10 mouse cellular contexts compared by ENCODE assay signal in the genomic region with DNA sequence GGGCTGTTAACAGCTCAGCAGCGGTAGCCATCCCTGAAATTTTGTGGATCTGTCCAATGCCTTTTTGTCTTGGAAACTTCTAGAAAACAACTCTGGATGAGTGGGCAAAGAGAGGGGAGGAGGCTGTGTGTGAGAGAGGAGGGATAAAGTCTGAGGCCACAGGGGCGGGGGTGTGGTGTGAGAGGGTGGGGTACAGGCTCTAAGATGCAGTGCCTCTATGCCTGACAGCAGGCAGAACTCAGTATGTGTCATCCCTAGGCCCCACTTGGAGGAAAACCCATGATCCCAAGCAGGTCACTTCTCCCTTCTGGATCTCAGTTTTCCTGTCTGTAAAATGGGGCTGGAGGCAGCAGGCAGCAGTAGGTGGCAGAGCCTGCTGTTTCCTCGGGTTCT. TPM values are rescaled to one million over a fixed set of nuclear protein-coding genes. Genes with fewer than 3 reads are reported as not detected.
DNase-seq lines count a peak whose midpoint lies in the region; ATAC-seq and TF ChIP-seq lines count a peak whose summit lies in the region.
"Had no signal": no experiment of that assay in that cellular context is flagged by ENCODE, and none has a peak within 500 bp of the region (broad histone marks: within the 10 kb centered on the region; RNA-seq: fewer than 3 reads in every experiment).

No protein-coding gene starts in this region.

- no peak for TF ChIP-seq CTCF in liver, embryonic 14.5 days (IDR thresholded peaks at IDR 0.05; ENCODE audit: low read depth)
- TF ChIP-seq CTCF in stomach, postnatal 0 days (IDR thresholded peaks at IDR 0.05; ENCODE audit: low read depth): no peak

- peak overlapping the region; percentile 18; the same call in 1 of the 2 replicates for H3K9ac ChIP-seq in liver, embryonic 14.5 days (replicated peaks)
- no peak overlapping the region for H3K9ac ChIP-seq in stomach, postnatal 0 days (ENCODE audit: low read length)

- H3K27me3 ChIP-seq in heart, embryonic 10.5 days (ENCODE audit: insufficient read depth, poor library complexity, severe bottlenecking): no peaks in the 10 kb centered on the region
- no peaks in the 10 kb centered on the region; the same call in 1 of the 2 replicates for H3K27me3 ChIP-seq in liver, embryonic 14.5 days (ENCODE audit: control insufficient read depth, insufficient read depth, low read length)
- H3K27me3 ChIP-seq in stomach, postnatal 0 days (ENCODE audit: control insufficient read depth, insufficient read depth, low read length): no peaks in the 10 kb centered on the region

- intact Hi-C loops in heart, postnatal 14 days (cut with DNase I): loop anchor here (5.0 kb wide), 1 partner anchor 46 kb away; no protein-coding TSS in a partner anchor

- ATAC-seq in liver, embryonic 14.5 days (ENCODE audit: insufficient read depth): no peak
- no peak for ATAC-seq in stomach, postnatal 0 days (ENCODE audit: low FRiP score, low TSS enrichment)

- H3K4me1 ChIP-seq in heart, embryonic 10.5 days: peaks cover 93% of the 10 kb centered on the region
- peaks cover 32 to 43% of the 10 kb centered on the region in 2 experiments for H3K4me1 ChIP-seq in liver, embryonic 14.5 days (replicated peaks; ENCODE audit: control insufficient read depth in 2 of 2, insufficient read depth in 2 of 2, low read length in 1 of 2)
- peaks cover 19% of the 10 kb centered on the region for H3K4me1 ChIP-seq in stomach, postnatal 0 days (replicated peaks; ENCODE audit: control insufficient read depth, insufficient read depth)

- 89% methylated on average over 3 of the region's 3 CpGs for WGBS in heart, embryonic 10.5 days
- WGBS in liver, embryonic 14.5 days (ENCODE audit: insufficient replicate concordance): 81% methylated on average over 3 of the region's 3 CpGs
- WGBS in stomach, postnatal 0 days: 74% methylated on average over 3 of the region's 3 CpGs

- peak overlapping the region; percentile 50 for H3K27ac ChIP-seq in heart, embryonic 10.5 days
- no peak overlapping the region for H3K27ac ChIP-seq in liver, embryonic 14.5 days
- H3K27ac ChIP-seq in stomach, postnatal 0 days (replicated peaks): peak overlapping the region; percentile 88

- H3K36me3 ChIP-seq in heart, embryonic 10.5 days: peaks cover 45% of the 10 kb centered on the region
- peaks cover 5% of the 10 kb centered on the region for H3K36me3 ChIP-seq in liver, embryonic 14.5 days (replicated peaks; ENCODE audit: control insufficient read depth, insufficient read depth, low read depth)
- H3K36me3 ChIP-seq in stomach, postnatal 0 days (ENCODE audit: control insufficient read depth, insufficient read depth, low read length): no peaks in the 10 kb centered on the region

- DNase-seq in heart, embryonic 10.5 days (ENCODE audit: low spot score): no peak
- no peak for DNase-seq in heart, postnatal 14 days
- DNase-seq in right cerebral cortex, postnatal 25 days: peak; percentile 6
- DNase-seq in right cerebral cortex, postnatal 4 days: no peak
- no peak for DNase-seq in liver, embryonic 14.5 days (ENCODE audit: low read depth in 3 of 3, low spot score in 3 of 3)
- DNase-seq in stomach, postnatal 0 days (ENCODE audit: low spot score): no peak
- DNase-seq in thymus, postnatal 10 days (ENCODE audit: low spot score in 2 of 2): no peak
- DNase-seq in left cerebral cortex, adult 8-10 months (ENCODE audit: low spot score in 2 of 2): no peak

- no peaks in the 10 kb centered on the region for H3K9me3 ChIP-seq in heart, embryonic 10.5 days
- no peaks in the 10 kb centered on the region for H3K9me3 ChIP-seq in liver, embryonic 14.5 days (ENCODE audit: control insufficient read depth, low read length)
- no peaks in the 10 kb centered on the region for H3K9me3 ChIP-seq in stomach, postnatal 0 days (ENCODE audit: control insufficient read depth, low read length)

- no peak for TF ChIP-seq EP300 in liver, embryonic 14.5 days (IDR thresholded peaks at IDR 0.05; ENCODE audit: low read depth)
- TF ChIP-seq EP300 in stomach, postnatal 0 days (optimal IDR thresholded peaks at IDR 0.05): no peak

- peak overlapping the region; percentile 74 for H3K4me3 ChIP-seq in heart, embryonic 10.5 days
- no peak overlapping the region for H3K4me3 ChIP-seq in liver, embryonic 14.5 days (ENCODE audit: insufficient read depth in 1 of 2, low read depth in 2 of 2, low read length in 2 of 2)
- no peak overlapping the region; the same call in 1 of the 2 replicates for H3K4me3 ChIP-seq in stomach, postnatal 0 days (ENCODE audit: low read depth, low read length)

- H3K4me2 ChIP-seq in liver, embryonic 14.5 days (ENCODE audit: low read depth): peak overlapping the region; percentile 87
- H3K4me2 ChIP-seq in stomach, postnatal 0 days (replicated peaks; ENCODE audit: low read depth): peak overlapping the region; percentile 95; the same call in 1 of the 2 replicates

RNA-seq across cellular contexts. Expression of gene Efhd2, which starts 3.4 kb away (rescaled TPM):
- 139 and 151 TPM in 2 replicates for polyA plus RNA-seq in heart, embryonic 10.5 days (2016; fragmentation: Nextera tagmentation; extraction: Ambion mirVana)
- total RNA-seq in heart, postnatal 14 days (2021): 10 to 100 TPM; 22.1 to 22.6 TPM
- polyA plus RNA-seq in liver, embryonic 14.5 days (2012; rRNA removed): 25.9 and 26.5 TPM in 2 replicates
- 23.4 and 26.2 TPM in 2 replicates for polyA plus RNA-seq in liver, embryonic 14.5 days (2014; fragmentation: Nextera tagmentation; extraction: Ambion mirVana)
- polyA plus RNA-seq in stomach, postnatal 0 days (2015; fragmentation: Nextera tagmentation; extraction: Ambion mirVana): 111 and 121 TPM in 2 replicates
- 100 to 1,000 TPM; 257 to 276 (median 261) TPM for total RNA-seq in left cerebral cortex, adult 8-10 months (2022)

RNA-seq across cellular contexts. Expression of gene Ctrc, which starts 25.2 kb away (rescaled TPM):
- not detected in 2 replicates for polyA plus RNA-seq in heart, embryonic 10.5 days (2016; fragmentation: Nextera tagmentation; extraction: Ambion mirVana)
- total RNA-seq in heart, postnatal 14 days (2021): not detected
- polyA plus RNA-seq in liver, embryonic 14.5 days (2012; rRNA removed): not detected in 2 replicates
- not detected in 2 replicates for polyA plus RNA-seq in liver, embryonic 14.5 days (2014; fragmentation: Nextera tagmentation; extraction: Ambion mirVana)
- not detected in 2 replicates for polyA plus RNA-seq in stomach, postnatal 0 days (2015; fragmentation: Nextera tagmentation; extraction: Ambion mirVana)
- not detected for total RNA-seq in left cerebral cortex, adult 8-10 months (2022)
- total RNA-seq: CH12.LX; gastrocnemius, postnatal 25 days had no signal

RNA-seq across cellular contexts. Expression of gene Cela2a, which starts 45.4 kb away (rescaled TPM):
- not detected in 2 replicates for polyA plus RNA-seq in heart, embryonic 10.5 days (2016; fragmentation: Nextera tagmentation; extraction: Ambion mirVana)
- total RNA-seq in heart, postnatal 14 days (2021): not detected
- not detected in 2 replicates for polyA plus RNA-seq in liver, embryonic 14.5 days (2012; rRNA removed)
- polyA plus RNA-seq in liver, embryonic 14.5 days (2014; fragmentation: Nextera tagmentation; extraction: Ambion mirVana): not detected in 2 replicates
- polyA plus RNA-seq in stomach, postnatal 0 days (2015; fragmentation: Nextera tagmentation; extraction: Ambion mirVana): 18.1 and 22.4 TPM in 2 replicates
- total RNA-seq in left cerebral cortex, adult 8-10 months (2022): not detected
- total RNA-seq: gastrocnemius, postnatal 25 days had no signal

Comparison
In these comparisons a context has a peak if more than half of its experiments do, and no peak if none do; other contexts are left out.
1. RNA of gene Cela2a, which starts 45.4 kb away (polyA plus RNA-seq): 18.1 to 22.4 TPM in stomach, postnatal 0 days; not detected in heart, embryonic 10.5 days and not detected in liver, embryonic 14.5 days; every median in the first group is over 10 times any median in the second.